Mouse (Mus musculus): ENCODE measurements at regions not wholly inside any gene's neighbourhood (a gene's known extent, or its start where the extent isn't known, plus 50 kb on each side); places are given as distances from the start of the nearest gene placed in this dataset.
"Not testable (repeated sequence)": the region's sequence is repeated elsewhere in the genome, so short reads cannot be mapped to it uniquely, and the experiment has no call there.

GRCm38 (mm10) chr2:117477503-117477902 lies 134.7 kb upstream of the Rasgrp1 start:
- H3K27me3 ChIP-seq (ENCODE audit: insufficient read depth, low read length); H3K4me2 ChIP-seq (replicated peaks; ENCODE audit: low read depth, low read length); H3K27ac ChIP-seq (ENCODE audit: low read length); H3K4me1 ChIP-seq (ENCODE audit: insufficient read depth, low read length); H3K4me3 ChIP-seq (ENCODE audit: low read length); H3K9me3 ChIP-seq (ENCODE audit: low read length); H3K9ac ChIP-seq (replicated peaks; ENCODE audit: low read length); ATAC-seq (ENCODE audit: low FRiP score, low TSS enrichment); H3K36me3 ChIP-seq (ENCODE audit: insufficient read depth, low read length): not testable (repeated sequence)
- 90% methylated on average over 11 of the region's 11 CpGs for WGBS

GRCm38 (mm10) chr2:117479244-117480009 lies 136.6 kb upstream of the Rasgrp1 start:
- not testable (repeated sequence) for H3K4me1 ChIP-seq (ENCODE audit: insufficient read depth, low read length); H3K9ac ChIP-seq (replicated peaks; ENCODE audit: low read length); H3K9me3 ChIP-seq (ENCODE audit: low read length); H3K27ac ChIP-seq (ENCODE audit: low read length); H3K36me3 ChIP-seq (ENCODE audit: insufficient read depth, low read length); H3K27me3 ChIP-seq (ENCODE audit: insufficient read depth, low read length); H3K4me2 ChIP-seq (replicated peaks; ENCODE audit: low read depth, low read length); ATAC-seq (ENCODE audit: low FRiP score, low TSS enrichment); H3K4me3 ChIP-seq (ENCODE audit: low read length)
- 75% methylated on average over 15 of the region's 16 CpGs for WGBS

- no peak overlapping the region for H3K27ac ChIP-seq (ENCODE audit: low read length)
- no peak for ATAC-seq (ENCODE audit: low FRiP score, low TSS enrichment)
- WGBS = 92% methylated on average over 2 of the region's 2 CpGs
- H3K4me2 ChIP-seq (replicated peaks; ENCODE audit: low read depth, low read length) = no peak overlapping the region
- H3K9me3 ChIP-seq (ENCODE audit: low read length) = no peaks in the 10 kb centered on the region
- no peak overlapping the region for H3K4me3 ChIP-seq (ENCODE audit: low read length)
- H3K9ac ChIP-seq (replicated peaks; ENCODE audit: low read length) = no peak overlapping the region
- H3K4me1 ChIP-seq (ENCODE audit: insufficient read depth, low read length) = no peaks in the 10 kb centered on the region
- no peaks in the 10 kb centered on the region for H3K27me3 ChIP-seq (ENCODE audit: insufficient read depth, low read length)
- no peaks in the 10 kb centered on the region for H3K36me3 ChIP-seq (ENCODE audit: insufficient read depth, low read length)
These were observed 143.6 kb upstream of the Rasgrp1 start for GRCm38 (mm10) chr2:117486447-117486846.

- ATAC-seq (ENCODE audit: low FRiP score, low TSS enrichment) = no peak
- WGBS = 80% methylated on average over 5 of the region's 5 CpGs
- Histone ChIP-seq H3K4me2 (replicated peaks; ENCODE audit: low read depth, low read length) (no peak overlapping the region), H3K27me3 (ENCODE audit: insufficient read depth, low read length) (no peaks in the 10 kb centered on the region), H3K27ac (ENCODE audit: low read length) (no peak overlapping the region), H3K36me3 (ENCODE audit: insufficient read depth, low read length) (no peaks in the 10 kb centered on the region), H3K9ac (replicated peaks; ENCODE audit: low read length) (no peak overlapping the region), H3K4me3 (ENCODE audit: low read length) (no peak overlapping the region), H3K9me3 (ENCODE audit: low read length) (no peaks in the 10 kb centered on the region), H3K4me1 (ENCODE audit: insufficient read depth, low read length) (no peaks in the 10 kb centered on the region)
These were observed 155.8 kb upstream of the Rasgrp1 start for GRCm38 (mm10) chr2:117498565-117498964.

- Histone ChIP-seq H3K9ac (replicated peaks; ENCODE audit: low read length) (no peak overlapping the region), H3K4me3 (ENCODE audit: low read length) (no peak overlapping the region), H3K27me3 (ENCODE audit: insufficient read depth, low read length) (no peaks in the 10 kb centered on the region), H3K36me3 (ENCODE audit: insufficient read depth, low read length) (no peaks in the 10 kb centered on the region), H3K4me2 (replicated peaks; ENCODE audit: low read depth, low read length) (no peak overlapping the region), H3K27ac (ENCODE audit: low read length) (no peak overlapping the region), H3K4me1 (ENCODE audit: insufficient read depth, low read length) (no peaks in the 10 kb centered on the region), H3K9me3 (ENCODE audit: low read length) (no peaks in the 10 kb centered on the region)
- no peak for ATAC-seq (ENCODE audit: low FRiP score, low TSS enrichment)
These were observed 159.8 kb upstream of the Rasgrp1 start for GRCm38 (mm10) chr2:117502611-117503010.

GRCm38 (mm10) chr2:117511737-117512136 lies 168.9 kb upstream of the Rasgrp1 start:
- 71% methylated on average over 3 of the region's 3 CpGs for WGBS
- no peaks in the 10 kb centered on the region for H3K27me3 ChIP-seq (ENCODE audit: insufficient read depth, low read length)
- no peak for ATAC-seq (ENCODE audit: low FRiP score, low TSS enrichment)
- no peaks in the 10 kb centered on the region for H3K9me3 ChIP-seq (ENCODE audit: low read length)
- no peak overlapping the region for H3K4me3 ChIP-seq (ENCODE audit: low read length)
- H3K9ac ChIP-seq (replicated peaks; ENCODE audit: low read length) = no peak overlapping the region
- H3K36me3 ChIP-seq (ENCODE audit: insufficient read depth, low read length) = no peaks in the 10 kb centered on the region
- H3K27ac ChIP-seq (ENCODE audit: low read length) = no peak overlapping the region
- no peak overlapping the region for H3K4me2 ChIP-seq (replicated peaks; ENCODE audit: low read depth, low read length)
- no peaks in the 10 kb centered on the region for H3K4me1 ChIP-seq (ENCODE audit: insufficient read depth, low read length)

- H3K4me2 ChIP-seq (replicated peaks; ENCODE audit: low read depth, low read length) = no peak overlapping the region
- no peaks in the 10 kb centered on the region for H3K27me3 ChIP-seq (ENCODE audit: insufficient read depth, low read length)
- no peaks in the 10 kb centered on the region for H3K4me1 ChIP-seq (ENCODE audit: insufficient read depth, low read length)
- H3K9ac ChIP-seq (replicated peaks; ENCODE audit: low read length) = no peak overlapping the region
- no peak overlapping the region for H3K4me3 ChIP-seq (ENCODE audit: low read length)
- no peak overlapping the region for H3K27ac ChIP-seq (ENCODE audit: low read length)
- no peaks in the 10 kb centered on the region for H3K9me3 ChIP-seq (ENCODE audit: low read length)
- WGBS = 28% methylated on average over 9 of the region's 9 CpGs
- ATAC-seq (ENCODE audit: low FRiP score, low TSS enrichment) = no peak
- no peaks in the 10 kb centered on the region for H3K36me3 ChIP-seq (ENCODE audit: insufficient read depth, low read length)
These were observed 169.8 kb upstream of the Rasgrp1 start for GRCm38 (mm10) chr2:117512551-117512950.

- no peak overlapping the region for H3K4me2 ChIP-seq (replicated peaks; ENCODE audit: low read depth, low read length)
- no peak overlapping the region for H3K9ac ChIP-seq (replicated peaks; ENCODE audit: low read length)
- no peaks in the 10 kb centered on the region for H3K27me3 ChIP-seq (ENCODE audit: insufficient read depth, low read length)
- ATAC-seq (ENCODE audit: low FRiP score, low TSS enrichment) = no peak
- no peaks in the 10 kb centered on the region for H3K9me3 ChIP-seq (ENCODE audit: low read length)
- no peaks in the 10 kb centered on the region for H3K36me3 ChIP-seq (ENCODE audit: insufficient read depth, low read length)
- WGBS = 77% methylated on average over 5 of the region's 5 CpGs
- H3K27ac ChIP-seq (ENCODE audit: low read length) = no peak overlapping the region
- no peaks in the 10 kb centered on the region for H3K4me1 ChIP-seq (ENCODE audit: insufficient read depth, low read length)
- H3K4me3 ChIP-seq (ENCODE audit: low read length) = no peak overlapping the region
These were observed 181.6 kb upstream of the Rasgrp1 start for GRCm38 (mm10) chr2:117524437-117524836.

GRCm38 (mm10) chr2:117538865-117539264 lies 196.1 kb upstream of the Rasgrp1 start:
- 62% methylated on average over 5 of the region's 5 CpGs for WGBS
- no peaks in the 10 kb centered on the region for H3K4me1 ChIP-seq (ENCODE audit: insufficient read depth, low read length)
- 0 out of 2 replicates have a peak overlapping the region, but pooled peaks have one; percentile 50 for H3K27ac ChIP-seq (ENCODE audit: low read length)
- H3K4me3 ChIP-seq (ENCODE audit: low read length) = no peak overlapping the region
- no peak overlapping the region for H3K9ac ChIP-seq (replicated peaks; ENCODE audit: low read length)
- no peaks in the 10 kb centered on the region for H3K27me3 ChIP-seq (ENCODE audit: insufficient read depth, low read length)
- H3K4me2 ChIP-seq (replicated peaks; ENCODE audit: low read depth, low read length) = no peak overlapping the region
- H3K36me3 ChIP-seq (ENCODE audit: insufficient read depth, low read length) = no peaks in the 10 kb centered on the region
- H3K9me3 ChIP-seq (ENCODE audit: low read length) = no peaks in the 10 kb centered on the region
- ATAC-seq (ENCODE audit: low FRiP score, low TSS enrichment) = 0 out of 2 replicates have a peak, but pooled peaks have one; percentile 35

GRCm38 (mm10) chr2:117539285-117539684 lies 196.5 kb upstream of the Rasgrp1 start:
- Histone ChIP-seq H3K4me2 (replicated peaks; ENCODE audit: low read depth, low read length) (no peak overlapping the region), H3K36me3 (ENCODE audit: insufficient read depth, low read length) (no peaks in the 10 kb centered on the region), H3K9ac (replicated peaks; ENCODE audit: low read length) (no peak overlapping the region), H3K4me1 (ENCODE audit: insufficient read depth, low read length) (no peaks in the 10 kb centered on the region), H3K27ac (ENCODE audit: low read length) (0 out of 2 replicates have a peak overlapping the region, but pooled peaks have one; percentile 50), H3K4me3 (ENCODE audit: low read length) (no peak overlapping the region), H3K9me3 (ENCODE audit: low read length) (no peaks in the 10 kb centered on the region), H3K27me3 (ENCODE audit: insufficient read depth, low read length) (no peaks in the 10 kb centered on the region)
- WGBS = 64% methylated on average over 3 of the region's 3 CpGs
- ATAC-seq (ENCODE audit: low FRiP score, low TSS enrichment) = no peak
